Mouse (Mus musculus) heart, postnatal 0 days (tissue): Measurements from ENCODE around the gene Ufsp1.

Source experiments
- CTCF ChIP-seq: IDR thresholded peaks from 2 replicates; pipeline ENCODE4 v1.5.1; 2016; ENCODE audit warnings: antibody characterized with exemption, control low read depth, low read depth
- EP300 ChIP-seq: IDR thresholded peaks from 2 replicates; pipeline ENCODE4 v1.6.1; 2016; ENCODE audit warnings: antibody characterized with exemption, low read depth

DNA sequence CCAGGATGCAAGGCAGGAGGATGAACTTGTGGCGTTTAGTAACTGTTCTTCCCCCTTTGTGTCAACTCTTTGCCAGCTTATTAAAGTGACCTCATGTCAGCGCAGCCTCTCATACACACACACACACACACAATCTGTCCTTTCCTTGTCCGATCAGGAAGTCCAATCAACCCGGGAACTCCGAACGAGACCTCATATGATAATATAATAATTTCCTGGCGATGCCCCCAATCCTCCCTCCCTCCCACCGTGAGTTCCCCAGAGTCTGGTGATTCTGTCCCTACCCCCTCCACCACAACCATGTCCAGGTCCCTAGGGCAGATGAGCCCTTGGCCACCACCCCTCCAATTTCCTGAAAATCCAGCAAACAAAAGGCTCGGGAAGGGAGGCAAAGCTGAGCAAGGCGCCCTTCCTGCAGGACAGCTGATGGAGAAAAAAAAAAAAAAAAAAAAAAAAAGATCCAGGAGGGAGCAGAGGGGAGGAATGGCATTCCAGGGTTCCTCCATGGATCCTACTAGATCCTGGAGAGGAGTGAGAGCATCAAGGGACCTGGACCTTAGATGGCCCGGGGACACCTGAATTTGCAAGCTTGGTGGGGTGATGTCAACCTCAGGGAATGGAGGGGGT, 44.3 kb downstream of the Ufsp1 start:
- TF ChIP-seq CTCF = no peak
- peak; percentile 84; the same call in 1 of the 2 replicates for TF ChIP-seq EP300
